Mouse (Mus musculus): Measurements from ENCODE around the gene Slc22a4.
"Not testable (repeated sequence)": the region's sequence is repeated elsewhere in the genome, so short reads cannot be mapped to it uniquely, and the experiment has no call there.

Slc22a4 gene

DNA sequence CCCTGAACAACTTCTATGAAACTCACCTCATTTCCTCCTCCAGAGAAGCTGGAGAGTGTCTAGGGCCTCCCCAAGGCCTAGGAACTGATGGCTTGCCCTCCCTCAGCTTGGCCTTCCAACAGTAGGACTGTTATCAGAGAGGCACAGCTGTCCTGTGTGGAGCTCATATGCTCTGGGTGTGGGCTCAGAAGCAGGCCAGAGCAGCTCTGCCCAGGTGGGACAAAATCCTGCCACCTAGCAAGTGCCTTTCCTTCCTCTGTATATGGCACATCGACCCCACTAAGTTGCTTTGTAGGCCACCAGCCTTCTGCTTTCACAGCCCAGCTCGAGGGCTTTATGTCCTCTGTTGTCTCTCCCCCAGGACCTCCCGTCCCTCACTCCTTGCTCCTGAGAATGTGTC lies 23.2 kb downstream of the Slc22a4 start:
- peak in 1 of 2 experiments; percentile 23 for DNase-seq

DNA sequence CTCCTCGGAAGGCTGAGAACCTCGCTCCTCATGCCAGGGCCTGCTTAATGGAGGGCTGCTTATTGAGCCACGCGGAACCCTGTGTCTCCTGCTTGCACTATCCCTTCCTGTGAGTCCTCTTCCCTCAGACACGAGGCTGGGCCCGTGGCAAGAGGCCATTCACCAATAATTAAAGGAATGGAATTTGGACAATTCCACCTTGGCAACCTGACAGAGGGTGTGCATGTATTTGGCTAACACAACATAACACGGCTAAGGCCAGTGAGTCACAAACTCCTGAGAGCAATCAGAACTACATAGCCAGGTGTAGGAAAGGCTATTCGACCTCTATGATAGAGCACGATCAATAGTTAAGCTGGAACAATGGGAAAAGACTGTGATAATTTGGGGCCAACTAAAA lies 23.7 kb downstream of the Slc22a4 start:
- DNase-seq = peak; percentile 92 to 94

DNA sequence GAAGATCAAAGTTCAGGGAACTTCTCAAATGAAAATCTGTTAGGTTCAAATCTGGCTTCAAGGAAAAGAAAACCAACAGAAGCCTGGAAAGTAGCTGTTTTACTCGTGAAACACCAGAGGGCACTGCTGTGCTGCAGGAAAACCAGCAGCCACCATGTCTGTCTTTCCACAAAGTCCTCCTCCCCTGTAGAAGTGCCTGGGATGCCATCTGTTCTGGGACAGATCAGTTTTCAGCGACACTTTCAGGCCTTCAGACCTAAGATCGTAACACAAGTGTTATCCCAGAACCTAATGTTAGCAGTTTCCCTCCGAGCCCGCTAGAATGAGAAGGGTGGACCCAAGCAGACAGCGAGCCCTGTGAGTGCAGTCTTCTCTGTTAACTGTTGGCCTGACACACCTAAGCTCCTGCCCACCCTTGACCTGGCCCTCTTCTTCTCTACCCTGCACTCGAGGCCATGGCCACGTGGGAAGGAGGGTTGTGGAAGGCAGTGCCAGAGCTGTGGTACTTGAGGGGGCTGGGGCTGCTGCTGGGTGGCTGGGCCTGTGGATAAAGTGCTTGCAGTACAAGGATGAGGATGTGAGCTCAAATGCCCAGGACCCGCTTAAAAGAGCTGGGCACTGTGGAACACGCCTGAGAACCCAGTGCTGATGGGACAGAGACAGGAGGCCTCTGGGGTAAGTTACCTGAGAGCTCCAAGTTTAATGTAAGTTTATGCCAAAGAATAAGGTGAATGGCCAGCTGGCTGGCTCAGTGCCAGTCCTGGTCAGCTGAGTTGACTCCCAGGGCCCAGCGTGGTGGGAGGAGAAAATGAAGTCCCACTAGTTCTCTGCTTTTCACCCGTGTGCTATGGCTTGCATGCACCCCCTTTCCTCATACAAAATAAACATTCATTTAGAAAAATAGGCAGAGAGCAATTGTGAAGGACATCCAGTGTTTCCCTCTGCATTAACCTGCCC lies 24.9 kb downstream of the Slc22a4 start:
- DNase-seq = peak; percentile 65 to 75

DNA sequence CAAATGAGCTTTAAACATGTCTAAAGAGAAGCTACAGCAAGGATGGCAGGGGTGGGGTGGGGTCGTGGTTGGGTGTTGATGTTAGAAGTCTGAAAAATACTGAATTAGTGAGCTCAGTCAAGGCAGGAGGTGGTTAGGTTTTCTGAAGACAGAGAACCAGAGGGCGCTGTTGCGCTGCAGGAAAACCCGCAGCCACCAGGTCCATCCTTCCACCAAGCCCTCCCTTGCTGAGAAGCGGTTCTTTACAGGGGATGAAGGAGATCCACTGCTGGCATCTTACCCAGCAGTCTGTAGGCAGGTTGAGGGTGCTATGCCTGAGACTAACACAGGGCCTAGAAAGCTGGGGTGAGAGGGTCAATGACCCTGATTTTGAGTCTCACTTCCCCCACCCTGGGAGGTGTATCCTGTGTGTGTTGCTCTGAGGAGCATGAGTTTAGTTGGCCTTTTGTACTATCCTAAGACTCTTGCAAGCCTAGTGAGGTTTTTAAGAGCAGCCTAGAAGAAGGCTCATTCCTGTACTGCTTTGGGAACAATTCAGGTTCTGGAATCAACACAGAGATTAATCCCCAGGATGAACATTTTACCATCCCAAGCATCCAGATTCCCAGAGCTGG lies 25.6 kb downstream of the Slc22a4 start:
- DNase-seq = peak; percentile 74 to 78

DNA sequence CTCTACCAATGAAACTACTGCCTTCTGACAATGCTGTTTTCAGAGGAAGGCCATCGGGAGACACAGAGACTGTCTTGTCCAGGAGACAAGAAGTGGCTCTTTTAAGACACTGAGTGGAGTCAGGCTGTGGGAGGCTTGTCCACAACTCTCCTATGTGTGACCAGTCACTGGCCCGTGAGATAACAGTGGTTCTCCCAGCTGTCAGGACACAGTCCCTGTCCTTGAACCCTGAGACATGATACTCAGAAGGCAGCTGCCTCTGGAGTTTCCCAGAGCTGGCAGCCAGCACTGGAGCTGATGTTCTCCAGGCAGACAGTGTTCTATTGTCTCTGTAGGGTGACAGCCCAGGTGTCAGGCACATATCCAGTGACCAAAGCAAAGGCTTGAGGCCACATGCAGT lies 30.2 kb downstream of the Slc22a4 start:
- DNase-seq = no peak

DNA sequence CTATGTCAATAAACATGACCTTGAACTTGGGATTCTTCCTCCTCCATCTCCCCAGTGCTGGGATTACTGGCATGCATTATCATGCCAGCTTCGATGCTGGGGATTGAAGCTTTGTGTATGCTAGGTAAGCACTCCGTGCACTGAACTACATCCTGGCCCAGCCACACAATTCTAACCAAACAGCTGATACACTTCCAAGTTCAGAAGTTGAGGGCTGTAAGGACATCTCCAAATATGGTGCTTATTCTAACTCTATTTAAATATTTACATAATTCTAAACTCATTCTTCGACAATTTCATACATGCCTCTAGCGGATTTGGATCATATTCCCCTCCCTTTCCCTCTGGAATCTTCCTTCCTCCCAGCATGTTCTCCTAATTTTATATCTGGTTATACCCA lies 35.6 kb downstream of the Slc22a4 start:
- no peak for DNase-seq

DNA sequence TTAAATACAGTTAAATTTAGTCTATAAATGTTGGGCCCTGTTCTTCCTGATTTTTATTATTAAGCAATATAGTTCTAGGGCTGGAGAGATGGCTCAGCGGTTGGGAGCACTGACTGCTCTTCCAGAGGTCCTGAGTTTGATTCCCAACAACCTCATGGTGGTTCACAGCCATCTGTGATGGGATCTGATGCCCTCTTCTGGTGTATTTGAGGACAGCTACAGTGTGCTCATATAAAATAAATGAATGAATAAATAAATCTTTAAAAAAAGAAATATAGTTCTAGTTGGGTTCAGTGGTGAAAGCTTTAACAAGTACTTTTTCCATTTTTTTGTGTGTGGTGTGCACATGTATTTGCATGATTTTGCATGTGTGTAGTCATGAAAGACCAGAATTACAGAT lies 38.7 kb downstream of the Slc22a4 start:
- no peak for DNase-seq

DNA sequence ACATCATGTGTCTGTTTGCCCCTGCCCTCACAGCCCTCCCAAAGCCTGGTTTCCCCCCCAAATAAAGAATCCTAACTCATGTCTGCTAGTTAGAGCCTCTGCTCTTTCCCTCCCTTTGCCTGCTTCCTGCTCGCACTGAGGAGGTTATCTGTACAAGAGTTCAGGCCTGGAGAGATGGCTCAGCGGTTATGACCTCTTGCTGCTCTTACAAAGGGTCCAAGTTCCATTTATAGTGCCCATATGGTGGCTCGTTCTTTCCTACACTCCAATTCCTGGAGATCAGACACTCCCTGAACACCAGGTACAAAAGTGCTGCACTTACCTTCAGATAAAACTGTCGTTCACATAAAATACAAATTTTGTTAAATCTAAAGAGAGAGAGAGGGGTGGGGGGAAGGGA lies 39.8 kb downstream of the Slc22a4 start:
- DNase-seq = no peak

DNA sequence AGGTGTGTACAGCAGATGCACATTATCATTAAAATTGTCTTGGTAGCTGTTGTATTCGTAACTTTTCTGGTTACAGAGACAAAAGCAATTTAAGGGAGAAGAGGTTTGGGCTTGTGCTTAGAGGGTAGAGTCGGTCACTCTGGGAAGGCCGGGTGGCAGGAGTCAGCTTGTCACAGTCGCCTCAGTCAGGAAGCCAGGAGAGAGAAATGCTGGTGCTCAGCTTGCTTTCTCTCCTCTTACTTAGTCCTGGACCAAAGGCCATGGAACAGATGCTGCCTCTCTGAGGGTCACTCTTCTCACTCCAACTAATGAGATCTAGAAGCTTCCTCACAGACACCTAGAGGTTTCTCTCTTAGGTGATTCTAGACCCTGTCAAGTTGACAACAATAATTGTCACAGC lies 46.5 kb downstream of the Slc22a4 start:
- DNase-seq = no peak

DNA sequence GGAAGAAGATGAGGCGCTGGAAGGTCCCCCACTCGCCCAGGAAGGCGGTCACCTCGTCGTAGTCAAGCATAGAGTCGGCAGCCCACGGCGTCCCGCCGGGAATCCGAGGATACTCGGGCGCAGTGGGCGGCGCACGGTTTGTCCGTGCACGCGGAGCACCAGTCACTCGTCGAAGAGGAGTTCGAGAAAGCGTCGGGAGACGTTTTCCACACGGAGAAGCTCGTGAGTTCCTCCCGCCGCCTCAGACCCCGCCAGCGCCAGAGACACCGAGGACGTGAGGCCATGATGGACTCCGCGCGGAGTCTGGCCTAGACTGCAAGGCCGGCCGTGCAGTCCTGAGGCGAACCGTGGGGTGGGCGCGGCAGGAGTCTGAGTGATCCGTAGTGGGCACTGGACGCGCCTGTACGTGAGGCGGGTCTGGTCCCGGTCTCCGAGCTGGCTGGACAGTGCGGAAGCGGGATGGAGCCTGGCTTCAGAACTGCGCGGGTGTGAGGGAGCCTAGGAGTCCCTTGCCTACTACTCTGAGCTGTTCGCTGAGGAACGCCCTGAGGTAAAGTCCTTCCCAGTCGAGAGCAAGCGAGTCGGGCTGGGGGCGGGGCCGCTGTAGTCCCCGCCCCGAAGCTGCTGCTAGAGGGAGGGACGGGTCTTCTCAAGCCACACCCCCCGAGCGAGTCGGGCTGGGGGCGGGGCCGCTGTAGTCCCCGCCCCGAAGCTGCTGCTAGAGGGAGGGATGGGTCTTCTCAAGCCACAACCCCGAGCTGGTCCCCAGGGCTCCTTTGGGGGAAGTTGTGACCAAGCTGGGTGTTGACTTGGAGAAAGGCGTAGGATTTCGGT lies 47.9 kb downstream of the Slc22a4 start, which contains the start of gene Slc22a21:
Gene Slc22a21 (minus strand): TSS at position 545 of the 834 bp plus-strand sequence.
- peak; percentile 80 to 90 for DNase-seq

DNA sequence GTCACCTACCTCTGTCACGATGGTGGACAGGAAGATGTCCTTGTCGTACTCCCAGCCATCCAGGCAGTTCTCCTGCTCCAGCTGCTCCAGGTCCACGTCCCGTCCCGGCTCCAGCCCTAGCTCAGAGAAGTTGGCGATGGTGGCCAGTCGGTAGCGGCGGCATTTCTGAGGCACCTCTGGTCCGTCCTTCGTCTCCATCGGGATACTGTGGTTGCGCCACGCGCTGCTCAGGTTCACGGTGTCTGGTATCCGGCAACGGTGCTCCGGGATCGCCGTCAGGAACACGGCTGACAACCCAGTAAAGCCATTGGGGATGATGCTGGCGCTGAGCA lies 48.5 kb downstream of the Slc22a4 start:
- DNase-seq = not testable (repeated sequence)

DNA sequence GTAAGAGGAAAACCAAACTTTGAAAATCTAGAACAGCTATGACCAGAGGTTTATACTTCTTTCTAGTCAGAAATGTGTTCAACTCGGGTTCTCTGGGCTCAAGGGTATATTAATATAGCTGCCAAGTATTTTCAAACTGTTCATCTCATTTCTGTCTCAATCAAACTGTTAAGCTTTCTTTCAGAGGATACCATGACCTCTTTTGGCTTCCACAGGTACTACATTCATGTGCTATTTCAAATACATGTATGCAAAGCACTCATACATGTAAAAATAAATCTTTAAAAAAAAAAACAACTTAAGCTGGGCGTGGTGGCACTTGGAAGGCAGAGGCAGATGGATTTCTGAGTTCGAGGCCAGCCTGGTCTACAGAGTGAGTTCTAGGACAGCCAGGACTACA lies 50.2 kb downstream of the Slc22a4 start:
- DNase-seq = no peak

DNA sequence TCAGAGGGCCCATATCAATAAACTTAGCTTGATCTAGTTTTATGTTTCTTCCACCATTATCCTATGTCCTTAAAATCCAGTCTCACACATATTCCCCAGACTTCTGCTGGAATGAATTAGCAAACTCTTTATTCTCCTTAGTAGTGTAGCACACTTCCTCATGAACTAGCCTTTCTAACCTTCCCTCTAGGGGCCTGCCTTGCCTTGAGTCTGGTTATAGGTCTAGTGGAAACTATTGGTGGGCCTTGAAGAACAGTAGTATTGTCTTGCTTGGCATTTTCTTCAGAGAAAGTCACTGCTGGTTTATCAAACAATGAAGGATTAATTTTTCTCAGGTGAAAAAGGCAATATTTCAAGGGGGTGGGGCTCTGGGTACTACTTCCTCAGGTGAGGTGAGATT lies 52.3 kb downstream of the Slc22a4 start:
- DNase-seq = no peak

DNA sequence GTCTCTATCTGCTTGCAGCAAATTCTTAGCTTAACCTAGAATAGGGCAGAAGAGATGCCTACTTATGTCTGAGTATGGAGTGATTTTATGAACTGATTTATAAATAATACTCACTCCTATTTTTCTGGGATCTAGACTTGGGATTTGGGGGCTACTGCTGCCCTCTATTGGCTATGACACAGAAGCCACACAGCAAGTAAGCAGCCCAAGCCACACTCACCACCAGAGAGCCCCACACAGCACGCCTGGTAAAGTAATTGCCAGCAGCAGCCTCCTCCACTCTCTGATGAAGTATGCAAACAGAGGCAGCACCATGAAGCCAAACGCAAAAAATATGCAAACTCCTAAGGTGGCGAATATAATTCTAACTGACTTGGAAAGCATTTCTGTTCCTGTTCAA lies 68.9 kb downstream of the Slc22a4 start:
- peak; percentile 35 to 55 for DNase-seq

DNA sequence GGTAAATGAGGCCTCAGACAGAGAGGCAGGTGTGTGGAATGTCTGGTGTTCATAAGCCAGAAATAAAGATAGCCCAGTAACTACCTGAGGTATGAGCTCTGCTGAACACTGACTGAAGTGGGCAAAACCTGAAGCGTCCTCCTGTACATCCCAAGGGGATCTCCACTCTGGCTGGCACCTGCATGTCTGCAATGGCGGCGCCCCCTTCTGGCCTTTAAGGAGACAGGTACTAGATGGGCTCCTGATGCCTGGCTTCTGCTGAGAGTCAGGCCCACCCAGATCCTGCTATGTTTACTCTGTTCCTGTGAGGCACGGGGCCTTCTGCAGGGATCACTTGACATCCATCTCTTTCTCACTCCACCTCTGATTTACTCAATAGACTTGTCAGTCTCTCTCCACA lies 69.7 kb downstream of the Slc22a4 start:
- peak; percentile 58 to 64 for DNase-seq

DNA sequence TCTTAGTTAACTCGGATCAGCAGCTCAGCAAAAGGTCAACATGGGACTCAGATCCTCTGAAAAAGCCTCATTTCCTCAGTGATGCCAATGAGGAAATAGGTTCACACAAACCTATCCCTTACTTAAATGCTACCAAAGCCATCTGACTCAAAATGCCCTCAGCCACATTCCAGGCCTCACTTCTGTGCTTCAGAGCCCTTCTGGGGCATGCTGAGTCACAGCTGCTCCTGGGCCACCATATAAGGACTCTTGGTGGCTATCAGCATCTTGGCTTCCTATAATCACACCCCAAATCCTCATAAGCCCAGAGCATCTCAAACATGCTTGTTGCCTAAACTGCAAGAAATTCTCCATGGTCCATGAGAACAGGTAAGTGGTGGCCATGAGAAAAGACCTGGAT lies 71.3 kb downstream of the Slc22a4 start:
- no peak for DNase-seq

DNA sequence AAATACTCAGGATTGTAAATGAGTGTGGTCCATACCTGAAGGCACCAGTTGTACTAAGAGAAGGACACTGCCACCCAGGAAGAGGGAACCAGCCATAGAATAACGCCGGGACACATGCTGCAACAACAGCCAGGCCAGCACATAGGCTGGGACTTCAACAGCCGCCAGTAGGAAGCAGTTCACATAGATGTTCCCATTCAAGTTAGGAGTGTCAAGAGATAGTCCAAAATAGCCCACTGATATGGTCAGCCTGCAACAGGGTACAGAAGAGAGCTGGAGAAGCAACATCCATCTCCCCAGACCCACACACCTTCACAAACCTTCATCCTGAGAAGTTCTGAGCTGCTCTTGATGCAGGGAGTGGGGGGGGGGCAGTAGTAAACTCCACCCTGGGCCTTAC lies 73.2 kb downstream of the Slc22a4 start:
- DNase-seq = no peak

DNA sequence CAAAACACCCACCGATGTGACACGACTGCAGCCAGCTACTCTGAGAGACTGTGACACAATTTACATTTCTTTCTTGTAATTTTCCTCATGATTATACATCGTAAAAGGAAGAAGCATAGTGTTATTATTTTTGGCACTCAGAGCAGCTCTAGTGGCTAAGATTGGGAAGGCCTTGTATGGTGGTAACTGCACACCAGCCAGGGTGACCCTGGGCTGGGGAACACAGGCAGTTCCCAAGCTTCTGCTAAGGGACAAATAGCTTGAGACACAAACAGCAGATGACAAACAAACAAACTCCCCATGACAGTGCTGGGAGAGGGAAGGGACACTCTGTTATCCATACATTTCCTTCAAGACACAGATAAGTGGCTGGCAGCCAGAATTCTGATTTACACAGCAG lies 77.8 kb downstream of the Slc22a4 start:
- DNase-seq = not testable (repeated sequence)

Measured in kidney, postnatal 25 days (tissue).